Mouse (Mus musculus) small intestine, adult 2 months (tissue): ENCODE data around the gene Nell1.

Experiments
- CTCF ChIP-seq: fragments of 200-500 bp; IDR thresholded peaks from 2 replicates; pipeline ENCODE4 v1.5.1; 2012; ENCODE audit warnings: low read depth, mild to moderate bottlenecking, control low read depth, inconsistent platforms, low read length, moderate library complexity, mixed read lengths; ENCODE audit not compliant: insufficient replicate concordance, insufficient read length; ENCODE audit errors: extremely low read depth
- POLR2A ChIP-seq: fragments of 200-500 bp; IDR thresholded peaks from 2 replicates; pipeline ENCODE4 v1.6.1; 2012; ENCODE audit warnings: low read depth, mild to moderate bottlenecking, control low read depth, inconsistent platforms, low read length, moderate library complexity

DNA sequence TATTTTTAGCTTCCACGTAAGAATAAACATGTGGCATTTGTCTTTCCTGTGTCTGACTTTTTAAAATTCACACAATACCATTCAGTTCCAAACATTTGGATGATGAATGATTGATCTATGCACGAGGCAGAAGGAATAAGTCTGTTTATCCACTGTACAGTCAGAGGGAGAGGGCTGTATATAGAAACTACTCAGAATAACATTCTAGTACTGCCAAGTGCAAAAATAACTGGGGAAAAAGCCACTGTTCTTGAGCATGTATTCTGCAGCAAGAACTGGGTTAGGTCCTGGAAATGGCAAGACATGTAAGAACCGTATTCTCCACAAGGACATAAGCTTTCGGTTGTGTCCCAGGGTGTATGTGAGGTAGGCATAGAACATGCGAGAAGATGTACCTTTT, 187.9 kb downstream of the Nell1 start:
- TF ChIP-seq POLR2A (no peak), CTCF (no peak)
